Mouse (Mus musculus): Measurements from ENCODE around the gene Fcgr4.

- TF ChIP-seq CTCF (IDR thresholded peaks at IDR 0.05; ENCODE audit: low read depth) (peak; percentile 45), EP300 (optimal IDR thresholded peaks at IDR 0.05) (no peak)
Observed at GRCm38 (mm10) chr1:171043594-171044153, 25.0 kb downstream of the Fcgr4 start.
